Mouse (Mus musculus): ENCODE measurements around the gene Ank2. TPM values are rescaled to one million over a fixed set of nuclear protein-coding genes. Genes with fewer than 3 reads are reported as not detected.

The Ank2 gene
- polyA plus RNA-seq, 1 experiment from 2014 or later = 118 TPM

DNA sequence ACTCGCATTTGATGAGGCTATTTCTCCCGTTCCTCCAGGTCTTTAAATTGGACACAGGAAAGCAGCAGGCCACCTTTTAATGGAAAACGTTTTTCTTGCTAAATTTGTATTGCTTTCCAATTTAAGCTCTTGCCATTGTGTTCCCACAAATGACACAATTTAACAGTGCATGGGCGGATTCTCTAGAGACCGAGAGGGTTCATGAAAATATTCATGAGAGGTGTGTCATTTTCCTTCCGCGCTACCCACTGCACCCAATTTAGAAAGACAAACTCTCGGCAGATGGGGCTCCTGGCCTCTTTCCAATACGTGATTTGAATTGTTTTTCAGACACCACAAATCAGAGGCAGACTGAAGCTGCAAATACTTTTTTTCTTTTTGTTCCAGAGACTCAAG is 205.7 kb downstream of the Ank2 start:
- H3K4me3 ChIP-seq (ENCODE audit: low read depth, low read length) = no peak overlapping the region
- DNase-seq (ENCODE audit: low spot score) (peak; percentile 47), ATAC-seq (ENCODE audit: low FRiP score) (peak; percentile 64)
- WGBS = 57% methylated on average over 9 of the region's 9 CpGs
- peak overlapping the region; percentile 92 for H3K27ac ChIP-seq (ENCODE audit: low read depth, low read length)
- no peaks in the 10 kb centered on the region for H3K9me3 ChIP-seq (ENCODE audit: control insufficient read depth, low read length)
- H3K36me3 ChIP-seq (ENCODE audit: control insufficient read depth, insufficient read depth, low read length) = no peaks in the 10 kb centered on the region
- H3K9ac ChIP-seq (ENCODE audit: low read depth, low read length) = no peak overlapping the region
- H3K4me2 ChIP-seq (replicated peaks; ENCODE audit: low read depth, low read length) = peak overlapping the region; percentile 19; the same call in 1 of the 2 replicates
- H3K4me1 ChIP-seq (replicated peaks; ENCODE audit: control insufficient read depth, insufficient read depth, low read length) = peaks cover 5% of the 10 kb centered on the region; the same call in 1 of the 2 replicates
- H3K27me3 ChIP-seq (ENCODE audit: control insufficient read depth, insufficient read depth, low read length) = no peaks in the 10 kb centered on the region

DNA sequence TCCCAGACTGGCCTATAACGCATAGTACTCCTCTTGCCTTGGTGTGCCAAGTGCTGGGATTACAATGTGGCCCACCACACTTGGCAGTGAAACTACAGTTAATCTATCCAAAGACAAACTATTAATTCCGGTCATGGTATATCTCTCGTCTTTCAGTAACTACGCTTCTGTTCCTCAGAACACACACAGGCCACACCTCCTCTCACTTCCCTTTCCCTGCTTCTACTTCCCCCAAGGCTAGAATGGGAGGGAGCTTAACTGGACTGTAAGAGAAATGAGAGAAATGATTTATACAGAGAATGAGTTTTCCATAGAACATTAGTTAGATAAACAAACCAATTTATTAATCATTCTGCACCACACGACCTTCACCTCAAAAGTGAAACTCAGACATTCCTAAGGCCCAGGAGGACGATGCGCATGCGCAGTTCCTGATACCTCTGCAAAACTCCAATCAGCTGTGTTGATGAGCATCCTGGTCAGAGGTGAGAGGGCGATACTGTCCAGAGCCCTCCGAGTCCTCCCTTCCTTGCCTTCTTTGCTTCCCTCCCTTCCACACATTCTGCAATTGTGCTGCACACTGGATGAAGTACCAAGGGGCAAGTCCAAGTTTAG is 206.2 kb downstream of the Ank2 start:
- WGBS = 78% methylated on average over 10 of the region's 10 CpGs
- Histone ChIP-seq H3K9ac (ENCODE audit: low read depth, low read length) (no peak overlapping the region), H3K27me3 (ENCODE audit: control insufficient read depth, insufficient read depth, low read length) (no peaks in the 10 kb centered on the region), H3K4me1 (replicated peaks; ENCODE audit: control insufficient read depth, insufficient read depth, low read length) (peaks cover 5% of the 10 kb centered on the region; the same call in 1 of the 2 replicates), H3K4me2 (replicated peaks; ENCODE audit: low read depth, low read length) (no peak overlapping the region), H3K9me3 (ENCODE audit: control insufficient read depth, low read length) (no peaks in the 10 kb centered on the region), H3K4me3 (ENCODE audit: low read depth, low read length) (no peak overlapping the region), H3K27ac (ENCODE audit: low read depth, low read length) (peak overlapping the region; percentile 92), H3K36me3 (ENCODE audit: control insufficient read depth, insufficient read depth, low read length) (no peaks in the 10 kb centered on the region)
- no peak for DNase-seq (ENCODE audit: low spot score)
- peak; percentile 37 for ATAC-seq (ENCODE audit: low FRiP score)

DNA sequence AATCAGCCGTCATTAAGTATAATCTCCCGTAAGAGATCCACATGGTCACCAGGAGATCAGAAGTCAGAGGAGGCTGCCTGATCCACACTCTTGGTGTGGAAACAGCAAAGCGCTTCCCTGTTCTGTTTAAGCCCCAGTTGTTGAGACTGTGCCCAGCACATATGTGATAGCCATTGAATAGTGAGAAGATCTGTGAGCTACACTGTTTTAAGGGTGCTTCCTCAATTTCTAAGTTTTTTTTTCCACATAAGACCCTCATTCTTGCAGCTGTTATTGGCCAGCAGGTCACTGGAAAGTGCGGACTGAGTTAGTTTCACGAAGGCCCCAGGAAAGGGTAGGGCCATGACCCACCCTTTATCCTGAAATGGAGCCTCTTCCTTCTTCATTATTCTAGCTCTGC is 216.9 kb downstream of the Ank2 start:
- no peak for ATAC-seq (ENCODE audit: low FRiP score)
- no peak overlapping the region for H3K4me2 ChIP-seq (replicated peaks; ENCODE audit: low read depth, low read length)
- DNase-seq (ENCODE audit: low spot score) = no peak
- no peaks in the 10 kb centered on the region for H3K4me1 ChIP-seq (replicated peaks; ENCODE audit: control insufficient read depth, insufficient read depth, low read length)
- H3K27ac ChIP-seq (ENCODE audit: low read depth, low read length) = no peak overlapping the region
- WGBS = 90% methylated on average over 5 of the region's 5 CpGs
- no peaks in the 10 kb centered on the region for H3K27me3 ChIP-seq (ENCODE audit: control insufficient read depth, insufficient read depth, low read length)
- H3K4me3 ChIP-seq (ENCODE audit: low read depth, low read length) = no peak overlapping the region
- no peaks in the 10 kb centered on the region for H3K9me3 ChIP-seq (ENCODE audit: control insufficient read depth, low read length)
- H3K9ac ChIP-seq (ENCODE audit: low read depth, low read length) = no peak overlapping the region
- no peaks in the 10 kb centered on the region for H3K36me3 ChIP-seq (ENCODE audit: control insufficient read depth, insufficient read depth, low read length)

DNA sequence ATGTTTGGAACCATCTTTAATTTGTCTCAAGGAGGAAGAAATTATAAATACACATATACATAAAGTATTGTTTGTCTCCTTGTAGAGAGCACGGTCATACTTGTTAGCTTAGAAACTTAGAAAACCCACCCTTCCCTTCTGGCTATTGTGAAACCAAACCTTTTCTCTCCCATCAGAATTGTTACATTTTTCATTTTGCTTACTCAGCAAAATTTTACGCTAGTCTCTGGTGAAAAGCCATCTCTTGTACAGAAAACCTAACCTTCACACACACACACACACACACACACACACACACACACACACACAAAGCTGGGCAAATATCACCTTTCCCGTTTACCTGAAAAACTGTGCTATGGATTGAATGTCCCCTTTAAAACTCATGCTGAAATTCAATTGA is 217.8 kb downstream of the Ank2 start:
- no peaks in the 10 kb centered on the region for H3K4me1 ChIP-seq (replicated peaks; ENCODE audit: control insufficient read depth, insufficient read depth, low read length)
- H3K4me2 ChIP-seq (replicated peaks; ENCODE audit: low read depth, low read length) = no peak overlapping the region
- H3K27ac ChIP-seq (ENCODE audit: low read depth, low read length) = no peak overlapping the region
- no peak for ATAC-seq (ENCODE audit: low FRiP score)
- H3K4me3 ChIP-seq (ENCODE audit: low read depth, low read length) = no peak overlapping the region
- WGBS = 82% methylated on average over 3 of the region's 3 CpGs
- no peak for DNase-seq (ENCODE audit: low spot score)
- H3K36me3 ChIP-seq (ENCODE audit: control insufficient read depth, insufficient read depth, low read length) = no peaks in the 10 kb centered on the region
- no peaks in the 10 kb centered on the region for H3K9me3 ChIP-seq (ENCODE audit: control insufficient read depth, low read length)
- no peak overlapping the region for H3K9ac ChIP-seq (ENCODE audit: low read depth, low read length)
- no peaks in the 10 kb centered on the region for H3K27me3 ChIP-seq (ENCODE audit: control insufficient read depth, insufficient read depth, low read length)

DNA sequence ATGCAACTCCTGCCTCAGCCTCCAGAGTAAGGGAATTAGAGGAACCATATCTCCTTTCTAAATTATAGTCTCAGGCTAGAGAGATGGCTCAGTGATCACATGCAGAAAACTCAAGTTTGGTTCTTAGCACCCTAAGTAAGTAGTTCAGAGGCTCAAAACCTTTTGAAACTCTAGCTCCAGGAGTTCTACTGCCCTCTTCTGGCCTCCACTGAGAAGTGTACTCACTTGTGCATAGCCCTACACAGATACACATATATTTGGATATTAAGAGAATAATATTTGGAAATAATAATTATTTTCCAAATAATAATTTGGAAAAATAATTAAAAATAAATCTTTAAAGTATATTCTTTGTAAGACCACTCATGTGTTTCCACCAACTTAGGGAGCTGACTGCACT is 218.8 kb downstream of the Ank2 start:
- Histone ChIP-seq H3K27ac (ENCODE audit: low read depth, low read length) (no peak overlapping the region), H3K4me2 (replicated peaks; ENCODE audit: low read depth, low read length) (no peak overlapping the region), H3K9me3 (ENCODE audit: control insufficient read depth, low read length) (no peaks in the 10 kb centered on the region), H3K36me3 (ENCODE audit: control insufficient read depth, insufficient read depth, low read length) (no peaks in the 10 kb centered on the region), H3K4me1 (replicated peaks; ENCODE audit: control insufficient read depth, insufficient read depth, low read length) (no peaks in the 10 kb centered on the region), H3K4me3 (ENCODE audit: low read depth, low read length) (no peak overlapping the region), H3K27me3 (ENCODE audit: control insufficient read depth, insufficient read depth, low read length) (no peaks in the 10 kb centered on the region), H3K9ac (ENCODE audit: low read depth, low read length) (no peak overlapping the region)
- ATAC-seq (ENCODE audit: low FRiP score) (no peak), DNase-seq (ENCODE audit: low spot score) (no peak)

DNA sequence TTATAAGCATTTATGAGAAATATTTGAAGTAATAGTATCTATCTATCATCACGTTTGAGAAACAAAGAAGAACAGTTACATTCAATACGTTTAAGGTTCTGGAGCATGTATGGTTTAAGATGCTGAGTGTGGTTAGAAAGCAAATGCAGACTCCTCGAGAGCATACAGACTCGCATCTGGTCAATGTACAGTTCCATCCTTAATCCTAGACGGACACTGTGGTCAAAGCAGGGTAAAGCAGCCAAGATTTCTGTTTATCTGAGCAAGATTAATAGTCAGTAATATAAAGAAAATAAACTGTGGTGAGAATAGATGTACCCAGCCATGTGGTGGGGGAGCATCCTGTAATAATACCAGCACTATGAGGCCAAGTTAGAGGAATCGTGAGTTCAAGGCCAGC is 223.2 kb downstream of the Ank2 start:
- no peak overlapping the region for H3K9ac ChIP-seq (ENCODE audit: low read depth, low read length)
- H3K27ac ChIP-seq (ENCODE audit: low read depth, low read length) = no peak overlapping the region
- DNase-seq (ENCODE audit: low spot score) = no peak
- H3K27me3 ChIP-seq (ENCODE audit: control insufficient read depth, insufficient read depth, low read length) = no peaks in the 10 kb centered on the region
- WGBS = 91% methylated on average over 6 of the region's 6 CpGs
- no peak overlapping the region for H3K4me2 ChIP-seq (replicated peaks; ENCODE audit: low read depth, low read length)
- no peaks in the 10 kb centered on the region for H3K36me3 ChIP-seq (ENCODE audit: control insufficient read depth, insufficient read depth, low read length)
- no peaks in the 10 kb centered on the region for H3K4me1 ChIP-seq (replicated peaks; ENCODE audit: control insufficient read depth, insufficient read depth, low read length)
- no peak for ATAC-seq (ENCODE audit: low FRiP score)
- no peak overlapping the region for H3K4me3 ChIP-seq (ENCODE audit: low read depth, low read length)
- H3K9me3 ChIP-seq (ENCODE audit: control insufficient read depth, low read length) = no peaks in the 10 kb centered on the region

DNA sequence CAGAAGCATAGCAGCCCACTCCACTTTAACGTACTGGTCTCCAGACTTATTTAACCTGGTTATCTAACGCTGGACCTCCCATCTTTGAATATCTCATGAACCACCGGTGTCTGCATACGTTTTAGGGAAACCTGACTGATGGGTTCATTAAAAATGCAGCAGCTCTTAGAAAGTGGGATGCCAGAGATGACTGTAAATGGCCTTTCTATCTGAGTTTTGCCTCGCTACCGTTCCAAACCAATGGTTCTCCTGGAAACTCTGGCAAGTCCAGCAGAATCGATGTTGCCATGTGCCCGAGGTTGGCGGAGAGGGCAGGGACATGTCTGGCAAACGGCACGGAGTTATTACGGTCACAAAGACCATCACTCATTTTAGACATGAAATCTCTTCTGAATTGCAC is 226.3 kb downstream of the Ank2 start:
- ATAC-seq (ENCODE audit: low FRiP score) (peak; percentile 56; the same call in 1 of the 2 replicates), DNase-seq (ENCODE audit: low spot score) (no peak)
- Histone ChIP-seq H3K36me3 (ENCODE audit: control insufficient read depth, insufficient read depth, low read length) (no peaks in the 10 kb centered on the region), H3K27ac (ENCODE audit: low read depth, low read length) (no peak overlapping the region), H3K9ac (ENCODE audit: low read depth, low read length) (no peak overlapping the region), H3K4me1 (replicated peaks; ENCODE audit: control insufficient read depth, insufficient read depth, low read length) (no peaks in the 10 kb centered on the region; the same call in 1 of the 2 replicates), H3K4me3 (ENCODE audit: low read depth, low read length) (no peak overlapping the region), H3K27me3 (ENCODE audit: control insufficient read depth, insufficient read depth, low read length) (no peaks in the 10 kb centered on the region), H3K4me2 (replicated peaks; ENCODE audit: low read depth, low read length) (no peak overlapping the region), H3K9me3 (ENCODE audit: control insufficient read depth, low read length) (no peaks in the 10 kb centered on the region)
- WGBS = 70% methylated on average over 12 of the region's 12 CpGs

DNA sequence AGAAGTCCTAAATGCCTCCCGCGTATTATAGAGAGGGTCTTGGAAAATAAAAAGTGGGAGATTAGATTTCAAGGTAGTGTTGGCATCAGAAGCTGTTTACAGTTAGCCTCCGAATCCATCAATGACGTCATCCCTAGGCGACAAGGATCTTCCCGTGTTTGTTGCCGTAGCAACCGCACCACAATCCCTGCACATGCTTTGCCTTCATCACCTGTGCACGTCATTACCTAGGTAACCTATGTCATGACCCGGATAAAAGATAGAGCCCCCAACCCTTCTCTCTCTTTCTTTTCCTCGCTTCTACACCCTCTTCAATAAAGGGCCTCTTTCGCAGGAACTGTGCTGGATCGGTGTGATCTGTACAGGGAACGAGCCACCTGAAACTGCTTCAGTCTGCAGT is 229.5 kb downstream of the Ank2 start:
- 89% methylated on average over 14 of the region's 14 CpGs for WGBS
- ATAC-seq (ENCODE audit: low FRiP score) = no peak
- Histone ChIP-seq H3K9ac (ENCODE audit: low read depth, low read length) (no peak overlapping the region), H3K36me3 (ENCODE audit: control insufficient read depth, insufficient read depth, low read length) (no peaks in the 10 kb centered on the region), H3K4me2 (replicated peaks; ENCODE audit: low read depth, low read length) (no peak overlapping the region), H3K9me3 (ENCODE audit: control insufficient read depth, low read length) (no peaks in the 10 kb centered on the region), H3K27ac (ENCODE audit: low read depth, low read length) (no peak overlapping the region), H3K27me3 (ENCODE audit: control insufficient read depth, insufficient read depth, low read length) (no peaks in the 10 kb centered on the region), H3K4me3 (ENCODE audit: low read depth, low read length) (no peak overlapping the region), H3K4me1 (replicated peaks; ENCODE audit: control insufficient read depth, insufficient read depth, low read length) (no peaks in the 10 kb centered on the region; the same call in 1 of the 2 replicates)
- DNase-seq (ENCODE audit: low spot score) = no peak

DNA sequence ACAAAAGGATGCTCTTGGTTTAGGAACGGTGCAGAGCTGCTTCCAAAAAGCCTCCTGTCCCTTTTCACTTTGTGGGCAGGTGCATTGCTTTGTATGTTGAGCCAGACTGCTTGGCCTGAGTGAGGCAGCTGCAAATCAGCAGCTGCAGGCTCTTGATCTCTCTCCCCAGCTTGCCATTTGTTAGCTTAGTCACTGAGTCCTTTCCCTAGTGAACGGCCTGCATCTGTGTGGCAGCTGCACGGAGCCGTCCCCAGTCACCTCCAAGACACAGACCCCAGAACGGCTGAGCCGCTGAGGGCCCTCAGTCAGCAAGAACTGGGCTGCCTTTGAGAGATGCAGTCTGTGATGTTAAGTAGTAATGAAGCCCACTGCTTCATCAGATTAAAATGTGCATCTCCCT is 231.3 kb downstream of the Ank2 start:
- Histone ChIP-seq H3K4me2 (replicated peaks; ENCODE audit: low read depth, low read length) (no peak overlapping the region), H3K4me3 (ENCODE audit: low read depth, low read length) (no peak overlapping the region), H3K36me3 (ENCODE audit: control insufficient read depth, insufficient read depth, low read length) (no peaks in the 10 kb centered on the region), H3K27me3 (ENCODE audit: control insufficient read depth, insufficient read depth, low read length) (no peaks in the 10 kb centered on the region), H3K9ac (ENCODE audit: low read depth, low read length) (0 out of 2 replicates have a peak overlapping the region, but pooled peaks have one; percentile 15), H3K9me3 (ENCODE audit: control insufficient read depth, low read length) (no peaks in the 10 kb centered on the region), H3K4me1 (replicated peaks; ENCODE audit: control insufficient read depth, insufficient read depth, low read length) (no peaks in the 10 kb centered on the region; the same call in 1 of the 2 replicates), H3K27ac (ENCODE audit: low read depth, low read length) (peak overlapping the region; percentile 17; the same call in 1 of the 2 replicates)
- DNase-seq (ENCODE audit: low spot score) (peak; percentile 44), ATAC-seq (ENCODE audit: low FRiP score) (peak; percentile 72)
- 25% methylated on average over 6 of the region's 6 CpGs for WGBS

Data from hindbrain, embryonic 11.5 days (tissue).